ENCODE assay signal across 24 mouse cellular contexts in genomic region chr1:183133440-183133839, GRCm38 (mm10).
DNase-seq lines count a peak whose midpoint lies in the region; ATAC-seq and TF ChIP-seq lines count a peak whose summit lies in the region.
"Had no signal": no experiment of that assay in that cellular context is flagged by ENCODE, and none has a peak within 500 bp of the region (broad histone marks: within the 10 kb centered on the region; RNA-seq: fewer than 3 reads in every experiment).

No protein-coding gene starts in this region.

- H3K4me1 ChIP-seq in lung, embryonic 14.5 days (ENCODE audit: insufficient read depth), result peaks cover 15% of the 10 kb centered on the region
- peaks cover 67% of the 10 kb centered on the region for H3K4me1 ChIP-seq in limb, embryonic 15.5 days

- no peak for TF ChIP-seq CTCF in lung, embryonic 14.5 days (IDR thresholded peaks at IDR 0.05; ENCODE audit: low read depth)

- H3K9ac ChIP-seq in lung, embryonic 14.5 days, result no peak overlapping the region
- no peak overlapping the region for H3K9ac ChIP-seq in limb, embryonic 15.5 days
- H3K9ac ChIP-seq: forebrain, postnatal 0 days; heart, embryonic 15.5 days; midbrain, embryonic 15.5 days; neural tube, embryonic 15.5 days had no signal

- ATAC-seq in lung, embryonic 14.5 days (ENCODE audit: insufficient read depth), result peak; percentile 77; the same call in 1 of the 2 replicates
- peak; percentile 75 for ATAC-seq in limb, embryonic 15.5 days (ENCODE audit: insufficient number of reproducible peaks, low FRiP score, low TSS enrichment, low read depth)
- ATAC-seq: forebrain, postnatal 0 days; hindbrain, embryonic 16.5 days; midbrain, embryonic 15.5 days had no signal

- H3K27ac ChIP-seq in lung, embryonic 14.5 days (ENCODE audit: low read depth), result peak overlapping the region; percentile 72
- H3K27ac ChIP-seq in limb, embryonic 15.5 days, result peak overlapping the region; percentile 76
- H3K27ac ChIP-seq: layer of hippocampus, adult 2 months; left cerebral cortex, adult 2 months; macrophage; midbrain, embryonic 15.5 days; neural tube, embryonic 15.5 days had no signal

- no peaks in the 10 kb centered on the region for H3K9me3 ChIP-seq in lung, embryonic 14.5 days (ENCODE audit: low read depth, low read length)
- no peaks in the 10 kb centered on the region for H3K9me3 ChIP-seq in limb, embryonic 15.5 days
- H3K9me3 ChIP-seq: heart, embryonic 15.5 days; midbrain, embryonic 15.5 days; neural tube, embryonic 15.5 days had no signal

- peak; percentile 66 for DNase-seq in lung, embryonic 14.5 days
- no peak for DNase-seq in lung, postnatal 14 days
- peak; percentile 42 for DNase-seq in 3T3-L1 (ENCODE audit: low read depth, low spot score)
- DNase-seq in NIH3T3 (ENCODE audit: low read depth), result peak; percentile 66
- no peak for DNase-seq in urinary bladder, postnatal 36 days (ENCODE audit: low spot score in 2 of 2)
- DNase-seq in spleen, postnatal 36 days (ENCODE audit: low spot score in 2 of 2), result no peak
- DNase-seq: adrenal gland, adult 8-10 months; B cell, adult 2 months; cerebellum, adult 8-10 months; cerebellum, postnatal 25 days; forebrain, postnatal 0 days; kidney, adult 2 months; kidney, postnatal 36 days; retina, postnatal 1 day; right cerebral cortex, postnatal 14 days; thymus, postnatal 4 days had no signal

- H3K27me3 ChIP-seq in lung, embryonic 14.5 days (ENCODE audit: insufficient read depth, low read length), result no peaks in the 10 kb centered on the region
- H3K27me3 ChIP-seq in limb, embryonic 15.5 days, result no peaks in the 10 kb centered on the region
- H3K27me3 ChIP-seq: heart, embryonic 15.5 days; midbrain, embryonic 15.5 days; neural tube, embryonic 15.5 days had no signal

- no peak overlapping the region for H3K4me3 ChIP-seq in lung, embryonic 14.5 days (ENCODE audit: low read depth, low read length)
- H3K4me3 ChIP-seq in limb, embryonic 15.5 days, result no peak overlapping the region
- H3K4me3 ChIP-seq: heart, embryonic 15.5 days; layer of hippocampus, adult 2 months; left cerebral cortex, adult 2 months; midbrain, embryonic 15.5 days; neural tube, embryonic 15.5 days had no signal

- H3K4me2 ChIP-seq in lung, embryonic 14.5 days, result no peak overlapping the region
- no peak overlapping the region for H3K4me2 ChIP-seq in limb, embryonic 15.5 days
- H3K4me2 ChIP-seq: heart, embryonic 15.5 days; midbrain, embryonic 15.5 days; neural tube, embryonic 15.5 days had no signal

- 47% methylated on average over 3 of the region's 3 CpGs for WGBS in lung, embryonic 14.5 days
- 32% methylated on average over 3 of the region's 3 CpGs for WGBS in limb, embryonic 15.5 days

- no peaks in the 10 kb centered on the region for H3K36me3 ChIP-seq in lung, embryonic 14.5 days (ENCODE audit: insufficient read depth)
- H3K36me3 ChIP-seq in limb, embryonic 15.5 days, result peaks cover 8% of the 10 kb centered on the region
- H3K36me3 ChIP-seq: heart, embryonic 15.5 days; midbrain, embryonic 15.5 days had no signal

Comparison
In these comparisons a context has a peak if more than half of its experiments do, and no peak if none do; other contexts are left out.
1. DNase-seq: peak in lung, embryonic 14.5 days (single experiment), 3T3-L1 (single experiment) and NIH3T3 (single experiment); none in lung, postnatal 14 days (single experiment), urinary bladder, postnatal 36 days (0 of 2) and spleen, postnatal 36 days (0 of 2).